Mouse (Mus musculus) lung, adult 10 weeks (tissue): ENCODE results near the gene Dgkz. TPM values are rescaled to one million over a fixed set of nuclear protein-coding genes. Genes with fewer than 3 reads are reported as not detected.

Experiments
- polyA plus RNA-seq: library from polyadenylated mRNA; stranded (reverse); fragments of 350-450 nt; fragmentation: Illumina TruSeq; extraction: RNeasy Lipid Tissue Mini Kit (QIAGEN cat#74804); gene quantifications from one replicate; pipeline ENCODE4 v1.2.3, GENCODE M21; 2014; ENCODE audit warnings: low read depth, low replicate concordance; ENCODE audit not compliant: insufficient read depth

The Dgkz gene
- polyA plus RNA-seq = 67.6 TPM

GRCm38 (mm10) chr2:91975581-91976541 lies at the start of gene Dgkz:
Gene Dgkz (minus strand): TSS chr2:91975864.

GRCm38 (mm10) chr2:92024274-92024672 lies 48.6 kb upstream of the Dgkz start, which contains the start of gene Creb3l1:
Gene Creb3l1 (minus strand): TSS chr2:92024502.

GRCm38 (mm10) chr2:91945483-91945882 lies 30.2 kb downstream of the Dgkz start, which contains the start of gene Gm9821:
Gene Gm9821 (plus strand): TSS chr2:91945703.

GRCm38 (mm10) chr2:91932160-91932711 lies 43.4 kb downstream of the Dgkz start, which contains the start of gene Mdk:
Gene Mdk (minus strand): TSS chr2:91932297.

GRCm38 (mm10) chr2:91926949-91927348 lies 48.7 kb downstream of the Dgkz start, which contains the start of gene Chrm4:
Gene Chrm4 (plus strand): TSS chr2:91927249.

Other genes with a start within 250 kb of the Dgkz start
- gene Ambra1, start 245.7 kb downstream of the Dgkz start, polyA plus RNA-seq = 7.7 TPM
- gene Chrm4, start 48.6 kb downstream of the Dgkz start, polyA plus RNA-seq = not detected
- gene Mdk, start 43.6 kb downstream of the Dgkz start, polyA plus RNA-seq = 20.2 TPM
- gene Gm9821, start 30.2 kb downstream of the Dgkz start, polyA plus RNA-seq = not detected
- gene Creb3l1, start 48.6 kb upstream of the Dgkz start, polyA plus RNA-seq = 10.9 TPM
- gene Phf21a, start 117.3 kb upstream of the Dgkz start, polyA plus RNA-seq = 9.7 TPM